In genomic region chr15:96342871-96343270, GRCm38 (mm10) we compare ENCODE assay signal across 20 mouse cellular contexts. TPM values are rescaled to one million over a fixed set of nuclear protein-coding genes. Genes with fewer than 3 reads are reported as not detected.
A peak's percentile ranks its signal among the peaks of the same experiment; 100 is the strongest.
DNase-seq lines count a peak whose midpoint lies in the region; ATAC-seq and TF ChIP-seq lines count a peak whose summit lies in the region.
"Had no signal": no experiment of that assay in that cellular context is flagged by ENCODE, and none has a peak within 500 bp of the region (broad histone marks: within the 10 kb centered on the region; RNA-seq: fewer than 3 reads in every experiment).

No protein-coding gene starts in this region.

- no peak overlapping the region for H3K4me3 ChIP-seq in heart, embryonic 11.5 days (ENCODE audit: low read depth, low read length)
- H3K4me3 ChIP-seq in heart, embryonic 10.5 days, result no peak overlapping the region
- H3K4me3 ChIP-seq in liver, embryonic 12.5 days, result no peak overlapping the region
- H3K4me3 ChIP-seq in small intestine, adult 2 months (ENCODE audit: low read depth, low read length), result no peak overlapping the region
- H3K4me3 ChIP-seq: forebrain, embryonic 12.5 days; heart, embryonic 13.5 days; hindbrain, embryonic 15.5 days; neural tube, embryonic 13.5 days had no signal

- H3K4me2 ChIP-seq in heart, embryonic 11.5 days, result no peak overlapping the region
- H3K4me2 ChIP-seq in liver, embryonic 12.5 days, result peak overlapping the region; percentile 64
- H3K4me2 ChIP-seq: forebrain, embryonic 12.5 days; heart, embryonic 13.5 days; hindbrain, embryonic 15.5 days; neural tube, embryonic 13.5 days had no signal

- no peak overlapping the region for H3K9ac ChIP-seq in heart, embryonic 11.5 days (ENCODE audit: low read depth, low read length)
- H3K9ac ChIP-seq in liver, embryonic 12.5 days, result 0 out of 2 replicates have a peak overlapping the region, but pooled peaks have one; percentile 22
- H3K9ac ChIP-seq: forebrain, embryonic 12.5 days; heart, embryonic 13.5 days; hindbrain, embryonic 15.5 days; neural tube, embryonic 13.5 days had no signal

- H3K36me3 ChIP-seq in heart, embryonic 11.5 days (ENCODE audit: control insufficient read depth, insufficient read depth, low read length), result no peaks in the 10 kb centered on the region
- no peaks in the 10 kb centered on the region for H3K36me3 ChIP-seq in heart, embryonic 10.5 days
- no peaks in the 10 kb centered on the region for H3K36me3 ChIP-seq in liver, embryonic 12.5 days
- no peaks in the 10 kb centered on the region for H3K36me3 ChIP-seq in small intestine, adult 2 months (ENCODE audit: control insufficient read depth, insufficient read depth, low read length)
- H3K36me3 ChIP-seq: forebrain, embryonic 12.5 days; heart, embryonic 13.5 days; hindbrain, embryonic 15.5 days; neural tube, embryonic 13.5 days had no signal

- no peaks in the 10 kb centered on the region for H3K27me3 ChIP-seq in heart, embryonic 11.5 days (ENCODE audit: control insufficient read depth, insufficient read depth, low read length)
- no peaks in the 10 kb centered on the region for H3K27me3 ChIP-seq in heart, embryonic 10.5 days (ENCODE audit: insufficient read depth, poor library complexity, severe bottlenecking)
- no peaks in the 10 kb centered on the region for H3K27me3 ChIP-seq in liver, embryonic 12.5 days (replicated peaks)
- no peaks in the 10 kb centered on the region for H3K27me3 ChIP-seq in small intestine, adult 2 months (ENCODE audit: control insufficient read depth, insufficient read depth, low read length)
- H3K27me3 ChIP-seq: forebrain, embryonic 12.5 days; heart, embryonic 13.5 days; hindbrain, embryonic 15.5 days; neural tube, embryonic 13.5 days had no signal

- DNase-seq in heart, embryonic 10.5 days (ENCODE audit: low spot score), result no peak
- DNase-seq in left cerebral cortex, adult 8-10 months (ENCODE audit: low spot score in 2 of 2), result no peak
- DNase-seq in frontal cortex, postnatal 25 days (ENCODE audit: low spot score in 2 of 2), result no peak
- no peak for DNase-seq in kidney, postnatal 36 days
- DNase-seq: adrenal gland, postnatal 10 days; cerebellum, adult 2 months; heart, postnatal 36 days; kidney, adult 8-10 months; kidney, postnatal 25 days; right cerebral cortex, postnatal 25 days had no signal

- ATAC-seq in heart, embryonic 11.5 days (replicated peaks; ENCODE audit: insufficient number of reproducible peaks, low FRiP score, low TSS enrichment), result 0 out of 2 replicates have a peak, but pooled peaks have one; percentile 31
- ATAC-seq in erythroblast, adult 5-6 weeks (replicated peaks; ENCODE audit: low FRiP score, poor library complexity, severe bottlenecking), result peak; percentile 73
- ATAC-seq in liver, embryonic 12.5 days, result peak; percentile 92
- ATAC-seq: CD4-positive, CD25-positive, alpha-beta regulatory T cell, adult 4 months; lung, postnatal 0 days had no signal

- WGBS in heart, embryonic 11.5 days (ENCODE audit: insufficient replicate concordance), result 67% methylated on average over 3 of the region's 3 CpGs
- 80% methylated on average over 3 of the region's 3 CpGs for WGBS in heart, embryonic 10.5 days
- 24% methylated on average over 3 of the region's 3 CpGs for WGBS in liver, embryonic 12.5 days (ENCODE audit: insufficient replicate concordance)
- 32% methylated on average over 3 of the region's 3 CpGs for WGBS in small intestine, adult 2 months

- H3K4me1 ChIP-seq in heart, embryonic 11.5 days (ENCODE audit: control insufficient read depth, insufficient read depth, low read length), result no peaks in the 10 kb centered on the region
- peaks cover 22% of the 10 kb centered on the region for H3K4me1 ChIP-seq in heart, embryonic 10.5 days
- H3K4me1 ChIP-seq in liver, embryonic 12.5 days, result peaks cover 70% of the 10 kb centered on the region
- peaks cover 5% of the 10 kb centered on the region; the same call in 1 of the 2 replicates for H3K4me1 ChIP-seq in small intestine, adult 2 months (ENCODE audit: control insufficient read depth, insufficient read depth, insufficient read length, low read length)
- H3K4me1 ChIP-seq: forebrain, embryonic 12.5 days had no signal

- TF ChIP-seq POLR2A in small intestine, adult 2 months (IDR thresholded peaks at IDR 0.05; ENCODE audit: low read depth, low read length), result no peak

- no peaks in the 10 kb centered on the region for H3K9me3 ChIP-seq in heart, embryonic 11.5 days (replicated peaks; ENCODE audit: control insufficient read depth, low read length)
- no peaks in the 10 kb centered on the region for H3K9me3 ChIP-seq in heart, embryonic 10.5 days
- H3K9me3 ChIP-seq in liver, embryonic 12.5 days (replicated peaks), result no peaks in the 10 kb centered on the region
- H3K9me3 ChIP-seq: forebrain, embryonic 12.5 days; heart, embryonic 13.5 days; hindbrain, embryonic 15.5 days; neural tube, embryonic 13.5 days had no signal

- no peak for TF ChIP-seq CTCF in small intestine, adult 2 months (IDR thresholded peaks at IDR 0.05; ENCODE audit: extremely low read depth, insufficient read length, insufficient replicate concordance, low read depth, low read length)

- no peak overlapping the region for H3K27ac ChIP-seq in heart, embryonic 11.5 days (ENCODE audit: low read depth, low read length)
- no peak overlapping the region for H3K27ac ChIP-seq in heart, embryonic 10.5 days
- peak overlapping the region; percentile 83 for H3K27ac ChIP-seq in liver, embryonic 12.5 days
- H3K27ac ChIP-seq in small intestine, adult 2 months (ENCODE audit: insufficient read depth, low read depth, low read length), result peak overlapping the region; percentile 37; the same call in 1 of the 2 replicates
- H3K27ac ChIP-seq: forebrain, embryonic 12.5 days; heart, embryonic 13.5 days; hindbrain, embryonic 15.5 days; neural tube, embryonic 13.5 days had no signal

RNA-seq across cellular contexts. Expression of gene Arid2, which starts 55.6 kb away (rescaled TPM):
- polyA plus RNA-seq in heart, embryonic 11.5 days (2014; fragmentation: Nextera tagmentation; extraction: Ambion mirVana), result 22.0 and 22.6 TPM in 2 replicates
- polyA plus RNA-seq in heart, embryonic 10.5 days (2016; fragmentation: Nextera tagmentation; extraction: Ambion mirVana), result 18.3 and 22.0 TPM in 2 replicates
- total RNA-seq in erythroblast, adult 5-6 weeks (2015; ENCODE audit: low replicate concordance), result 35.9 and 39.0 TPM in 2 replicates
- 32.6 and 35.7 TPM in 2 replicates for total RNA-seq in erythroblast, adult 5-6 weeks (2017; ENCODE audit: low replicate concordance)
- 14.1 and 14.5 TPM in 2 replicates for polyA plus RNA-seq in liver, embryonic 12.5 days (2016; fragmentation: Nextera tagmentation; extraction: Ambion mirVana)
- 5.8 and 12.3 TPM in 2 replicates for polyA plus RNA-seq in small intestine, adult 2 months (2012; rRNA removed)
- total RNA-seq in left cerebral cortex, adult 8-10 months (2022), result 10 to 100 TPM; 28.3 to 35.3 (median 31.5) TPM

Comparison
In these comparisons a context has a peak if more than half of its experiments do, and no peak if none do; other contexts are left out.
1. ATAC-seq: peak in every context shown above with its lines; median percentile 92 in liver, embryonic 12.5 days; 73 in erythroblast, adult 5-6 weeks; 31 in heart, embryonic 11.5 days.
2. H3K27ac ChIP-seq: peak in liver, embryonic 12.5 days (single experiment) and small intestine, adult 2 months (single experiment); none in heart, embryonic 11.5 days (single experiment) and heart, embryonic 10.5 days (single experiment).